Mouse (Mus musculus): Measurements from ENCODE around the gene Stx18.

- TF ChIP-seq CTCF (IDR thresholded peaks at IDR 0.05; ENCODE audit: borderline replicate concordance, control insufficient read depth, extremely low read depth, insufficient read depth, low read length, poor library complexity) (no peak), POLR2A (IDR thresholded peaks at IDR 0.05; ENCODE audit: control insufficient read depth, extremely low read depth, insufficient read depth, low read length, poor library complexity) (no peak)
Observed at GRCm38 (mm10) chr5:38187006-38187405, 148.5 kb downstream of the Stx18 start.
